Mouse (Mus musculus): ENCODE data around the gene 1700001P01Rik.

GRCm38 (mm10) chr11:97771410-97771809, 4.3 kb downstream of the 1700001P01Rik start:
- TF ChIP-seq POLR2A (IDR thresholded peaks at IDR 0.05; ENCODE audit: control insufficient read depth, extremely low read depth, insufficient read depth, low read length, poor library complexity) (no peak), CTCF (IDR thresholded peaks at IDR 0.05; ENCODE audit: borderline replicate concordance, control insufficient read depth, extremely low read depth, insufficient read depth, low read length, poor library complexity) (no peak)

Data from thymus, adult 2 months (tissue).